Mouse (Mus musculus) forebrain, embryonic 11.5 days (tissue): ENCODE data around the gene Spats2. TPM values are rescaled to one million over a fixed set of nuclear protein-coding genes. Genes with fewer than 3 reads are reported as not detected.
"Not testable (repeated sequence)": the region's sequence is repeated elsewhere in the genome, so short reads cannot be mapped to it uniquely, and the experiment has no call there.

Experiments used
- ATAC-seq: fragments of 200-750 bp; cut with Nextera tagmentation; replicated peaks from 2 replicates; pipeline ENCODE4 v1.8.0; 2017; ENCODE audit warnings: moderate TSS enrichment; ENCODE audit not compliant: low FRiP score
- DNase-seq: peaks from one replicate; pipeline ENCODE4 v3.0.0-alpha.2; 2017; ENCODE audit warnings: low spot score
- H3K27ac ChIP-seq: fragments of 300-500 bp; sonication (generic); 2 replicates; pipeline ENCODE4 v1.5.1; 2014; ENCODE audit warnings: low read depth, low read length
- H3K27me3 ChIP-seq: fragments of 300-500 bp; sonication (generic); 2 replicates; pipeline ENCODE4 v1.6.1; 2014; ENCODE audit warnings: mild to moderate bottlenecking, low read length, mixed read lengths; ENCODE audit not compliant: control insufficient read depth, insufficient read depth
- H3K36me3 ChIP-seq: fragments of 300-500 bp; sonication (generic); 2 replicates; pipeline ENCODE4 v1.6.1; 2014; ENCODE audit warnings: mild to moderate bottlenecking, low read length, moderate library complexity, mixed read lengths; ENCODE audit not compliant: control insufficient read depth, insufficient read depth
- H3K4me1 ChIP-seq: fragments of 300-500 bp; sonication (generic); replicated peaks from 2 replicates; pipeline ENCODE4 v1.6.1; 2014; ENCODE audit warnings: low read length, mixed read lengths; ENCODE audit not compliant: control insufficient read depth, insufficient read depth
- H3K4me2 ChIP-seq: fragments of 300-500 bp; sonication (generic); 2 replicates; pipeline ENCODE4 v1.6.1; 2014; ENCODE audit warnings: low read depth, mild to moderate bottlenecking, low read length, moderate library complexity, mixed read lengths; ENCODE audit not compliant: severe bottlenecking
- H3K4me3 ChIP-seq: fragments of 300-500 bp; sonication (generic); 2 replicates; pipeline ENCODE4 v1.5.1; 2014; ENCODE audit warnings: low read depth, low read length
- H3K9ac ChIP-seq: fragments of 300-500 bp; sonication (generic); 2 replicates; pipeline ENCODE4 v1.6.1; 2014; ENCODE audit warnings: low read length
- H3K9me3 ChIP-seq: fragments of 300-500 bp; sonication (generic); 2 replicates; pipeline ENCODE4 v1.6.1; 2016; ENCODE audit warnings: low read length, mixed read lengths; ENCODE audit not compliant: control insufficient read depth
- WGBS: fragments of 180-500 bp; shearing (Covaris S2); extraction: QIAGEN DNeasy Blood & Tissue Kit; methylation state at CpG from one replicate; pipeline ENCODE4 v1.1.7; 2014; 5-methylcytosine and 5-hydroxymethylcytosine counted together
- polyA plus RNA-seq: library from polyadenylated mRNA; unstranded; fragments of >200 nt; fragmentation: Nextera tagmentation; extraction: Ambion mirVana; gene quantifications from 2 replicates; pipeline ENCODE4 v1.2.1, GENCODE M21; 2014

Gene Spats2
- polyA plus RNA-seq, 1 experiment from 2014 or later, result 60.7 TPM

- Histone ChIP-seq H3K27me3 (peaks cover 18% of the 10 kb centered on the region), H3K27ac (no peak overlapping the region), H3K9me3 (no peaks in the 10 kb centered on the region), H3K4me3 (no peak overlapping the region), H3K36me3 (no peaks in the 10 kb centered on the region), H3K4me2 (no peak overlapping the region), H3K4me1 (no peaks in the 10 kb centered on the region), H3K9ac (no peak overlapping the region)
- WGBS, result 71% methylated on average over 10 of the region's 10 CpGs
- DNase-seq (no peak), ATAC-seq (no peak)
Observed at GRCm38 (mm10) chr15:99231998-99232397, 106.3 kb downstream of the Spats2 start.

- 59% methylated on average over 17 of the region's 17 CpGs for WGBS
- Histone ChIP-seq H3K27ac (no peak overlapping the region), H3K4me2 (no peak overlapping the region), H3K9me3 (no peaks in the 10 kb centered on the region), H3K27me3 (peaks cover 3% of the 10 kb centered on the region), H3K4me3 (no peak overlapping the region), H3K4me1 (no peaks in the 10 kb centered on the region), H3K9ac (no peak overlapping the region), H3K36me3 (no peaks in the 10 kb centered on the region)
- ATAC-seq, result no peak
- no peak for DNase-seq
Observed at GRCm38 (mm10) chr15:99233719-99234118, 108.0 kb downstream of the Spats2 start.

GRCm38 (mm10) chr15:99234326-99235010, 108.8 kb downstream of the Spats2 start:
- DNase-seq (no peak), ATAC-seq (no peak)
- WGBS, result 62% methylated on average over 12 of the region's 12 CpGs
- H3K4me2 ChIP-seq, result no peak overlapping the region
- H3K9ac ChIP-seq, result no peak overlapping the region
- no peaks in the 10 kb centered on the region for H3K36me3 ChIP-seq
- H3K27me3 ChIP-seq, result no peaks in the 10 kb centered on the region; the same call in none of the 2 replicates
- H3K27ac ChIP-seq, result no peak overlapping the region
- H3K4me1 ChIP-seq, result no peaks in the 10 kb centered on the region
- no peak overlapping the region for H3K4me3 ChIP-seq
- no peaks in the 10 kb centered on the region for H3K9me3 ChIP-seq

- Histone ChIP-seq H3K27me3 (no peaks in the 10 kb centered on the region), H3K36me3 (no peaks in the 10 kb centered on the region; the same call in 1 of the 2 replicates), H3K9ac (no peak overlapping the region), H3K4me3 (no peak overlapping the region), H3K4me1 (no peaks in the 10 kb centered on the region), H3K4me2 (no peak overlapping the region), H3K9me3 (no peaks in the 10 kb centered on the region), H3K27ac (no peak overlapping the region)
- WGBS, result 63% methylated on average over 11 of the region's 11 CpGs
- DNase-seq (no peak), ATAC-seq (no peak)
Observed at GRCm38 (mm10) chr15:99238006-99238405, 112.3 kb downstream of the Spats2 start.

- Histone ChIP-seq H3K9me3 (no peaks in the 10 kb centered on the region), H3K27ac (no peak overlapping the region), H3K4me2 (no peak overlapping the region), H3K27me3 (no peaks in the 10 kb centered on the region), H3K9ac (no peak overlapping the region), H3K4me3 (no peak overlapping the region), H3K4me1 (no peaks in the 10 kb centered on the region), H3K36me3 (peaks cover 3% of the 10 kb centered on the region; the same call in 1 of the 2 replicates)
- 75% methylated on average over 4 of the region's 4 CpGs for WGBS
- DNase-seq (no peak), ATAC-seq (no peak)
Observed at GRCm38 (mm10) chr15:99240129-99240528, 114.4 kb downstream of the Spats2 start.

GRCm38 (mm10) chr15:99241249-99241648, 115.5 kb downstream of the Spats2 start:
- Histone ChIP-seq H3K9me3 (no peaks in the 10 kb centered on the region), H3K9ac (no peak overlapping the region), H3K27ac (no peak overlapping the region), H3K4me3 (no peak overlapping the region), H3K4me2 (no peak overlapping the region), H3K36me3 (peaks cover 3% of the 10 kb centered on the region; the same call in 1 of the 2 replicates), H3K27me3 (no peaks in the 10 kb centered on the region), H3K4me1 (no peaks in the 10 kb centered on the region)
- DNase-seq (no peak), ATAC-seq (no peak)
- WGBS, result 79% methylated on average over 4 of the region's 4 CpGs

- no peak overlapping the region for H3K27ac ChIP-seq
- ATAC-seq (no peak), DNase-seq (no peak)
- H3K4me3 ChIP-seq, result no peak overlapping the region
- H3K4me2 ChIP-seq, result no peak overlapping the region
- H3K9ac ChIP-seq, result no peak overlapping the region
- peaks cover 3% of the 10 kb centered on the region; the same call in 1 of the 2 replicates for H3K36me3 ChIP-seq
- no peaks in the 10 kb centered on the region for H3K27me3 ChIP-seq
- H3K4me1 ChIP-seq, result no peaks in the 10 kb centered on the region
- 94% methylated on average over 10 of the region's 10 CpGs for WGBS
- no peaks in the 10 kb centered on the region for H3K9me3 ChIP-seq
Observed at GRCm38 (mm10) chr15:99242045-99242444, 116.3 kb downstream of the Spats2 start.

GRCm38 (mm10) chr15:99246736-99247135, 121.0 kb downstream of the Spats2 start:
- H3K9ac ChIP-seq, H3K4me3 ChIP-seq, H3K9me3 ChIP-seq, H3K4me1 ChIP-seq, H3K36me3 ChIP-seq, ATAC-seq, H3K27ac ChIP-seq, DNase-seq, H3K4me2 ChIP-seq, H3K27me3 ChIP-seq: not testable (repeated sequence)
- WGBS, result 94% methylated on average over 6 of the region's 6 CpGs

- DNase-seq, result no peak
- Histone ChIP-seq H3K4me2 (no peak overlapping the region), H3K9me3 (no peaks in the 10 kb centered on the region), H3K4me1 (no peaks in the 10 kb centered on the region), H3K36me3 (peaks cover 8% of the 10 kb centered on the region; the same call in 1 of the 2 replicates), H3K27me3 (no peaks in the 10 kb centered on the region), H3K9ac (no peak overlapping the region), H3K4me3 (no peak overlapping the region), H3K27ac (no peak overlapping the region)
- ATAC-seq, result no peak
- 93% methylated on average over 9 of the region's 9 CpGs for WGBS
Observed at GRCm38 (mm10) chr15:99248972-99249371, 123.3 kb downstream of the Spats2 start.
